Mouse (Mus musculus) embryo, embryonic 10.5 days (tissue): Measurements from ENCODE around the gene Phb2.

Experiments used
- DNase-seq: peaks from one replicate; pipeline ENCODE4 v3.0.0-alpha.2; 2015; ENCODE audit warnings: low spot score

Phb2 gene

DNA sequence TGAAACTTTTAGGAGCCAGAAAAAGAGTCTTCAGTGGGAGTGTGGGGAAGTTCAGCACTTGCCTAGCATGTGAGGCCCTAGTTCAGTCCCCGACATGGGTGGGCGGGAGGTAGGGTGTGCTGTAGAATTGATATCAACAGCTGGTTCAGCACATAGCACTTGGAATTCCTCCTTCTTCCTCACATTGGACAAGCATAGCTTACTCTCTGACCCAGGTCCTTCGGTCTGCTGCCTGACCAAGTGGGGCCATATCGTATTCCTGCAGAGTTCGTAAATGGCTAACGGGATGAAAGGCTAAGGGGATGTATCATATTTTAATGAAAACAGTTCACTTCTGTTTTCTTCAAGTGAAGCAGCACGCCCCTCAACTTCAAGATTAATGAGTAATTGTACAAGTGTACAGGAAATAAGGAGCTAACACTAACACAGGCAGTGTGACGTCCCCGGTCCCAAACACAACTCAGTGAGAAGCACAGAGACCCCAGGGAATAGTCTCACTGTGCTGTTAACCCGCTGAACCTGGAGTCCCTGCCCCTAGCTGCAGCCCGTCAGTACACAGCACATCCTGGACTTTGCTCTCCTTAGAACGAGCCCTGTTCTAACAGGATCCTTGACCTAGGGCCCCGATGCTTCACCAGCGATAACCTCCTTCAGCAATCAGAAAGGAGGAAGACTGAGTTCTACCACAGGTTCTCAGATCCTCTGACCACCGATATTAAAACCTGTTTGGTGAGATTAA, 18.7 kb upstream of the Phb2 start:
- peak; percentile 22 for DNase-seq

DNA sequence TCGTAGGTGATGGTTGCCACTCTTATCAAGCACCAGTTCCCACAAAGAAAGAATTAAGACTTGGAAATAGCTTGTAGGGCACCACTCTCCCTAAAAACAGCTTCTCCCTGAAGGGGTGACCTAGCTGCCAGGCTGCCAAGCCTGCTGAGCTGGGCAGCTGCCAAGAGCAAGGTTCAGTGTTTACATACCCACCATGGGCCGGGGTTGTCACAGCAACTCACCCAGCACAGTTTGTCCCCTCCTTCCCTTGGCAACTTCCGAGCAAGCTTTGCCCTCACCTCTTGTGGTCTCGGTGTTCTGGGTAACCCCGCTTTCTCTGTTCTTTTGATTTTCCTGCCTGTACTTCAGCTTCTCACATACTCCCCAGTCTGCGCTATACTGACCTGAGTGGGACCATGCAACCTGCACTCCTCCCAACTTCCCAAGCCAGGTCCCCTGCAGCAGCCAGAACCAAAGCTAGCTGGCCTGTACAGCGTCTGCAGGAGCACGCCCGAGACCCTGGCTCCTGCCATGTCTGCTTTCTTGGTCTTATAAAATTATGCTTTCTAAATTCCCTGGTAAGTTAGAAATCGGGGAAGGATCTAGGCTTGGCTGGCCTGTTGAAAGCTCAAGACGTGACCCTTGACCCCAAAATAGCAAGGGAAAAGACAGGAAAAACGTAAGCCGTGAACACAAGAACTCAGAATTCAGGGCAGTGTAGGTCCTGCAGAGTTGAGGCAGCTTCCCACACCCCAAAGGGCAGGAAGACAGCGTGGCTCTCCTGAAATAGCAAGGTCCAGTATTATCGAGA, 17.8 kb upstream of the Phb2 start:
- DNase-seq = no peak

DNA sequence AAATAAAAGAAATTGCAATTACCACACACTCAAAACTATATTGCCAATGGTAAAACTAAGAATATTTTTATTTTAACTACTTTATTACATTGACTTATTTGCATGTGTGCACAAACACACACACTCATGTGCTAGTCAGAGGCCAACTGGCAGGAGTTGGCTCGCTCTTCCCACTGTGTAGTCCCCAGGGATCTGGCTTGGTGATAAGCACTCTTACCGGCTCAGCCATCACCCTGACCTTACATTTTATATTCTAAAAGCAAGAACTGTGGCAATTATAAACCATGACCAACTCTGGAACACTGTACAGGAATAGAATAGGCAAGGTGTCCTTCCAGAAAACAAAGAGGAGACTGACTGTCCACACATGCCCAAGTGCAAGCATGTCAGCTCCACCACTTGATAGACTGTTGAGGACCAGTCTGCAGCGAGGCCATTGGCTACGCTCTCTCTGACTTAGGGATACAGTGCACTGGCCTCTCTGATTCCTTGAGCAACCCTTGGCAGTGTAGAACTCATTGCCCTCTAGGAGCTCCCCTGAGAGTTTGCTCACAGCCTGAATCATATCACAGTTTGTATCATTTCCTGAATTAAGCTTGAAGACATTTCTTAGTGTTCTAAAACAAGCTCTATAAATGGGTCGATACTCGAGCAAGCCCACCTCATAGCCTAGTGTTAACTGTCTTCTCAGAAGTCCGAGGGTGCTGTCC, 15.5 kb upstream of the Phb2 start:
- no peak for DNase-seq

DNA sequence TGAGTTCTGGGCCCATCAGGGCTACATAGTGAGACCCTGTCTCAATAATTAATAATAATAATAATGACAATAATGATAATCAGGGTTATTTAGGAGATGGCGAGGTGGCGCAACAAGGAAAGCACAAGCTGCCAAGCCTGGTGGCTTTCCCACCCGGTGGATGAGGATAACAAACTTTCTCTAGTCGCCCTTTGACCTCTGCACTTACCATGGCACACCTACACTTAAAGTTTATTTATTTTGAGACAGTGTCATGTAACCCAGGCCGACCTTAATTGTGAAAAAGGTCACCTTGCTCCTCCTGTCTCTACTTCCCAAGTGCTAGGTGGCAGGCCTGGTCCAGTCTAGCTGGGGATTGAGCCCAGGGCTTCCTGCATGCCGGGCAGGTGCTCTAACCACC, 13.4 kb upstream of the Phb2 start:
- DNase-seq = no peak

DNA sequence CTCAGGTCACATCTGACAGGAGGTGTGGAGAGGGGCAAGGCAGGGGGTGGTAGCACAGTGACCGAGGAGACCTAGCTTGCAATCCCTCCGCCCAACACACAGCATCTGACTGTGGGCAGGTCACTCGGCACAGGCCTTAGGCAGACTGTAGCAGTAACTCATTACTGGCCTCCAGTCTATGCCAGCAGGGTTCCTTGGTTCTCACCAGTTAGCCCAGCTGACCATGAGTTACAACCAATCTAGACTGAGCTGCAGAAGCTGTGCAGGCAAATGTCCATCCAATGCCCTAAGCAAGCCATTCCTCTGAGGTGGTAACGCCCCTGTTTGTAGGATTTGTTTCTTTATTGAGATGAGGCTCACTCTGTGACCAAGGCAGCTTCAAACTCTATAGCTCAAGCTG, 12.8 kb upstream of the Phb2 start:
- DNase-seq = no peak

DNA sequence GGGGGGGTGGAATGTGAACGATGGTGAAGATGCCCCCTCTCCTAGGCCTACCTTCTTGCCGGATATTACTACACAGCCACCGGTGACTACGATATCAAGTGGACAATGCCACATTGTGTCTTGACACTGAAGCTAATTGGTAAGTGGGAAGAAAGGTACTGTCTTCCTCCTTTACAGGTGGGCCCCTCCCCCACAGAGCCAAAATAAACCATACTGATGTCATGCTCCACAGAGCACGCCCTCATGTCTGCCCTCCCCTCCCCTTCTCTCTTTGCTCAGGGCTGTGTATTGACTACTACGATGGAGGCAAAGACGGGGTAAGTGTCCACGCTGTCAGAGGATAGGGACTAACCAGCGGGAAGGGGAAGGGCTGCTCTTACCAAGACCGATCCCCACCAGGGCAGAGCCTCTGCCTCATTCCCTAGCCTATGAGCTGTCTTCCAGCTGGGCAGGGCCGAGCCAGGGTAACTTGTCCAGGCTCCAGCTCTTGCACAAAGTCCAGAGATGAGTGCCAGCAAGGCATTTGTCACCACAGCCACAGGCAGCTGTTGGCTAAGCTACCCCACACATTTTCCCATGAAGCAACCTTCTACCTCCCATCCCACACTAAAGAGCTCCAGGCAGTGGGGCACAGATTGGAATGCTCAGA, 12.1 kb upstream of the Phb2 start:
- no peak for DNase-seq

DNA sequence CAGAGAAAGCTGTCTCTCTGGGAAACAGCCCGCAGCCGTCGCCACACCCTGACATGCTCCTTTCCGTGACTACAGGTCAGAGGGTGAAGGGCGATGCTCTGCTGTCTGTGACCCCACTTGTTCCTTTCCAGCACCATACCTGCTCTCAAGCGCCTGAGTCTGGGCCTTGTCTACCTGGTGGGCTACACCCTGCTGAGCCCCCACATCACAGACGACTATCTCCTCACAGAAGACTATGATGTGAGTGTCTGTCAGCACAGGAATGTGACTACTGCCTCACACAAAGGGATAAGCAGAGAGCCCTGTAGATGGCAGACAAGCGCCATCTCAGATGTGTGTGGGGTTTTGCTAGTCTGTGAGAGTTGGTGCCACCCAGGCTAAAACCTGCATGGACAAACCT, 10.8 kb upstream of the Phb2 start:
- no peak for DNase-seq

DNA sequence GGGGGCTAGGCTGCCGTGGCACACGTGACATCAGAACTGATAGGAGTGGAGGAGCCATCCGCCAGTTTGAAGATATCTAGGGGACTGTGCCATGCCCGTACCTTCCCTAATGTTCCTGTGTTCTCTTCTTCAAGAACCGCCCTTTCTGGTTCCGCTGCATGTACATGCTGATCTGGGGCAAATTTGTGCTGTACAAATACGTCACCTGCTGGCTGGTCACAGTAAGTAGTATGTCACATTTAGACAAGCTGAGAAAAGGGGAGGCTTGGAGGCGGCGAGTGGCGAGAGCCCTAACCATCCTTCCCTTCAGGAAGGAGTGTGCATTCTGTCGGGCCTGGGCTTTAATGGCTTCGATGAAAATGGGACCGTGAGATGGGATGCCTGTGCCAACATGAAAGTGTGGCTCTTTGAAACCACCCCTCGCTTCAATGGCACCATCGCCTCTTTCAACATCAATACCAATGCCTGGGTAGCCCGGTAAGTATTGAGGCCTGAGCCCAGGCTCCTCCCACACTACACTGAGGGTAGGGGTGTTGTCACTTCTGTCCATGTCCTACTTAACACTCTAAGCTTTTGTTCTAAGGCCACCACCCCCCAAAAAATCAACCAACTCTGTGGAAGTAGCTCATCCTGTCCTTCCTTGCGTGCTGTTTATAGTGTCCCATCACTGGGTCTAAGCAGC, 9.9 kb upstream of the Phb2 start:
- DNase-seq = no peak

DNA sequence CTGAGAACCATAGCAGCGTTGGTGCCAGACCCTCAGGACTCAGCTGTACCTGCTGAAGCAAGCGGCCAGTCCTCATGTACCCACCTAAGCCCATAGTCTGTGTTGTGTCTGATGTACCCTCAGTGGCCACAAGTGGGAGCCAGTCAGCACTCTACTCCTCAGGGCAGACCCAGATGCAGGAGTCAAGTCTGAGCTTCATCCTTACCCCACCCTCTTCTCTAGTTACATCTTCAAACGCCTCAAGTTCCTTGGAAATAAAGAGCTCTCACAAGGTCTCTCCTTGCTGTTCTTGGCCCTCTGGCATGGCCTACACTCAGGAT, 9.4 kb upstream of the Phb2 start:
- DNase-seq = peak; percentile 78

DNA sequence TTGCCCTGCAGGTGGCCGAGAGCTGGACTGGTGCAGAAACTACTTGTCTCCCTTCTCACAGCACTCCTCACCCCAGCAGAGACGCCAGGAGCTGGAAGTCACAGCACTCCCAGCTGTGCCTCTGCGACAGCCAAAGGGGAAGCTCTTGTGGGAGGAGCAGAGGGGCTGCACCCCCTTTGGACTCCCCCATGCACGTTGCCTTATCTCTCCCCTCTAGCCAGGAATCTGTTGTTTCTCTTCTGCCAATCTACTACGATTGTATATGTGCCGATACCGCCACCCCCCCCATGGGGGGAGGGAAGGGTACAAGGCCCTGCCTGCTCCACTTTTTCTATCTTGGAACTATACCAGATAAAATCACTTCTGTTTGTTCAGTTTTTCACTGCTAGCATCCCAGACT, 8.3 kb upstream of the Phb2 start:
- DNase-seq = no peak

DNA sequence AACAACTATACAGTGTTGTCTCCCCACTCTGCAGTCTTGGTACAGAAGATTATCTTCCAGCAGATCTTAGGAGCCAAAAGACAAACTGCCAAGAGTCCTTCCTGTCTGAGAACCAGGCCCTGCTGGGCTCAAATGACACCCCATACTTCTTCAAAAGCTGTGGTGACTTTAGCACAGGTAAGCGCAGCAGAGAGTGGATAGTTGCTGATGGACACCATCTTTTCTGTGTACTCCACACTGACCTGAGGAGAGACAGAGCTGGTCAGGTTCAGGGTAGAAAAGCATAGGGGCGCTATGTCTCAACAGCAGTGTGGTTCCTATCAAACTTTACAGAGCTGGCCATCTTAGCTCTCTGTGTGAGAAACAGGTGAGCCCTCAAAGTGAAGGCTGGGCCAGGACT, 7.7 kb upstream of the Phb2 start:
- no peak for DNase-seq

DNA sequence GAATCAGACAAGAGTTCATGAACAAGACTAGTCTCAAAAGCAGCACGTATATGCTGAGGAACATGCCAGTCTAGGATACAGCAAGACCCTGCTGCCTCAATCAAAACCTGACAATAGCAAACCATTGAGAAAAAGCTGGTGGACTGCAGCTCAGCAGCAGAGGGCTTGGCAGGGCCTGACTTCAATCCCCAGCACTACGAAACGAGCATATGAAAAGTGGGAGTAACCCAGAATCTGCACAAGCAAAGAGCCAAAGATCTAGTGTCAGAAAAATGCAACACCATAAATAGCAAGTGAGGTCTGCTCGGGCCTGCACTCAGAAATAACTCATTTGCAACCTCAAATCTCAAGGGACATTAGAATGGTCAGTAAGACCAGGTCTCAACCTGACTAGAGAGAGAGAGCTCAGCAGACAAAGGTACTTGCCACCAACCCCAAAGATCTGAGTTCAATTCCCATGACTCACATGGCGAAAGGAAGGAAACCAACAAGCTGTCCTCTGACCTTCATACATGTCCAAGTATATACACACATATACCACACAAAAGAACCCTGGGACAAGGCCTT, 6.0 kb upstream of the Phb2 start:
- no peak for DNase-seq

DNA sequence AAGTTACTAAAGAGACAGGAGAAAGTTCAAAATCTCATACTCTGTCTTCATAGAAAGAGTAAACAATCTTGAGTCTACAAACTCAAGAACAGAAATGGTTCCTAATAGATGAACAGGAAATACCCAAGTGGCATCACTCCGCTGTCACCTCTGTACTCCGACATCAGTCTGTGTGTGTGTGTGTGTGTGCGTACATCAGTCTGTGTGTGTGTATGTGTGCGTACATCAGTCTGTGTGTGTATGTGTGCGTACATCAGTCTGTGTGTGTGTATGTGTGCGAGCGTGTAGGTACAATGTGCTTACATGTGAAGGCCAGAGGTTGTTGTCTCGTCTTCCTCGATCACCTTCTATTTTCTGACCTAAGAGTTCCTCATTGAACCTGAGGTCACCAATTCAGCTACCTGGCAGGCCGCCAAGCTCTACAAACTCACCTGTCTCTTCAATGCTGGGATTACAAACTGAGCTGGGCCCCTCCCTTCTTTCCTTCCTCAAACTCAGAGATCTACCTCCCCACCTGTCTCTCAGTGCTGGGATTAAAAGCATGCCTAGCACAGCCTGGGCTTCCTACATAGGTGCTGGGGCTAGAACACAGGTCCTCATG, 3.7 kb upstream of the Phb2 start:
- DNase-seq = no peak

DNA sequence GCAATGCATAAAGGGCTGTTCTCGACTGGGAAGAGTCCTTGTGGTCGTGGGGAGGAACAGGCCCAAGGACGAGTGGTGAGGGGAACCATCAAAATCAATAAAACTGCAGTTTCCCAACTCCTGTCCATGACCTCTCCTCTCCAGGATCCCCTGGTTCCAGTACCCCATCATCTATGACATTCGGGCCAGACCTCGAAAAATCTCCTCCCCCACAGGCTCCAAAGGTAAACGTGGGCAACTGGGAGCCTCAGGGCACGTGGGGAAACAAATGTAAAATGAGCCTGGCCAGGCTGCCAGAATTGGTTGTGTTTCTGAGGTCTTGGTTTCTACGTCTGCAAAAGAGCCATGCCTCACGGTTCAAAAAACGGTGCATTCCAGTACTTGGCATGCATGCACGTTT, 782 bp downstream of the Phb2 start:
- no peak for DNase-seq

DNA sequence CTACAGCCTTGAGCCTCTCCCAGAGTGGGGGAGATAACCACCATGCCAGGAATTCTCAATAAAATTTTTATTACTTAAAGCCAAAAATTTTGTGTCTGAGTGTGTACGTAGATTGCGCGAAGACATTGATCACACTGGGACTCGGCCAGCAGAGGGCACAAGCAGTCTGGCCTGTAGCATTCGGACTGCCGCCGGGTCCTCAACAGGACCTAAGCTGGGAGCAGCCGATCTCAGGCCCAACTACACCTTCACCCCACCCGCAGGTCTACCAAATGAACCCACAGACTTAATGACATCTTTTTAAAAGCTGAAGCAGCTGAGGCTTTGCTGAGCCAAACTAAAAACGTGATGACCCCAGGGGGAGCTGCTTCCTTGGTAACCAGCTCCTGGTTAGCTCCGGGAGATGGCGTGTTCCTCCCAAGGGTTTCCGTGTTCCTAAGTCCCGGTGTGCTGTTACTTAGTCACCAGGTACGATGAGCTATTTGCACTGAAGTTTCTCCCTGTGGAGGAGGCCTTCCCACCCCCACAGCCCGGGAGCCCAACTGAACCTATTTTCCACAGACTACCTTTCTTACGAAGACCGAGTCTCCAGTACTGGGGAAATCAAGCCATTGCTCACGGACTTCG, 4.8 kb downstream of the Phb2 start:
- DNase-seq = peak; percentile 75

DNA sequence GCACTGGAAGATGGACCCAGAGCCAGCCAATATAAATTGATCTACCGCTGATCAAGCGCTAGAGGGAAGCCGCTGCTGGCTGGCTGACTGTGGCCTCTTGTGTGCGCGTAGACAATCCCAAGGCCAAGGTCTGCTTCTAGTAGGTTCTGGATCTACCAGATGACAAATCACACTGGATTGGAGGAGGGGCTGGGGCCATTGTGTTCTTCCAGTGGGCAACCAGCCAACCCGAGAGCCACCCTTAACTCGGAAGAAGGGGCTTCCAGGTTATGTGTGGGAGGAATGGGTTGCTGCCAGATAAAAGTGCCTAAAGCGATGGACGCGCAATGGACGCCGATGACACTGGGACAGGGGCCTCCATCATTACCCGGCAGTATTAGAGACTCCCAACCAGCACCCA, 5.8 kb downstream of the Phb2 start:
- DNase-seq = no peak

DNA sequence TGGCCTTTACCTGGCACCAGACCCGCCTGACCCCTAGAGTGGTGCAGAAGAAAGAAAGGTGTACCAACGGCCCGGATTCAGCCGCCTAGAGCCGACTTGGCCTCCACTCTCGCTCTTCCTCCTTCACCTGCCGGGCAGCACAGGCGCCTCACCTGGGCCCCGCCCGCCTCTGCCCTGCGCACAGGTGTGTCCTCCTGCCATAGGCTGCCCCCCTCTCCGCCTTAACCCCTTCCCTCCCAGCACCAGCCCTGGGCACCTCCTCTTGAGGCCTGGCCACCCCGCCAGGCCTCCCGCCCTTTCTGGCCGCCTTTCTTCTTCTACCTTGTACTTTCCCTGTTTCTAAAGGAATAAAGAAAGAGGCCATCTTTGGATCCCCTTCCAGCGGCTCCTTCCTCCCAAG, 6.6 kb downstream of the Phb2 start:
- DNase-seq = no peak

DNA sequence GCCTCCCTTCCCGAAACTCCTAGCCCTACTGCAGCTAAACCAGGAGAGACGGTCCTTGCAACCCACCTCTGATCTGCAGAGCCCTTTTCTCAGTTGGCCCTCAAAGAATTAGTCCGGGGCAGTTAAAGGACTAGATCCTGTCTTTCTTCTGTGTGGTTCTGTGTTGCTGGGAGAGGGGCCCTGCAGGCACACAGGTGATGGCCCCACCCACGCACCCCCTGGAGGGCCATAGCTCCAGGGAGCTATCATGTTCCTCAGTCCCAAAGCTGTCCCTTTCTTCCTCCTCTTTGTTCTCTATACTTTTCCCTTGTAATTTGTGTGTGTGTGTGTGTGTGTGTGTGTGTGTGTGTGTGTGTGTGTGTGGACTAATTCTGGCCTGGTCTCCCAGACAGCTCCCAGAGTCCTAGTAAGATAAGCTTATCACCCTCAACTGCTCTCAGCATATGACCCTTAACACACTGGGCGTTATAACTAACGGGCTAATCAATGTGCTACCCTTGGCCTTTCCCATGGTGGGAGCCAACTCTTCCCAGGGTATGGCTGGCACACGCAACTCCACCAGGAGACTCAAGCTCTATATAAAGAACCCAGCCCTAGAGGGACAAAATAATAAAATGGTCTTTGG, 7.3 kb downstream of the Phb2 start:
- DNase-seq = no peak

DNA sequence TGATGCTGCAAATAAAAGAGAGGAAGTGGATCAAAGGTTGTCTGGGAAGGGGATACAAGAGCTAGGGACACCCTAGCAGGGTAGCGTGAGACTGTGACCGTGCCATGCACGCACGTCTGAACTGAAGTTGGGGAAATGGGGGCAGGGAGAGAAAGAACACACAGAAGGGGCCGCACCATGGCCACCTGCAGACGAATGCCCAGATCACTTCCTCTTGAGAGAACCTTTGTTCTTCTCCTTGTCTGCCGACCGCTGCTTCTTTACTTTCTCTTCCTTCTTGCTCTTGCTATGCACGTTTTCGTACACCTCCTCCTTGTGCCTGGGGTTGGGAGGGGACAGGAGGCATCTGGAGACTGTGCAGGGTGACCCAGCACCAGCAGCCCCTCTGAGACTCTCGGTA, 8.8 kb downstream of the Phb2 start:
- no peak for DNase-seq

DNA sequence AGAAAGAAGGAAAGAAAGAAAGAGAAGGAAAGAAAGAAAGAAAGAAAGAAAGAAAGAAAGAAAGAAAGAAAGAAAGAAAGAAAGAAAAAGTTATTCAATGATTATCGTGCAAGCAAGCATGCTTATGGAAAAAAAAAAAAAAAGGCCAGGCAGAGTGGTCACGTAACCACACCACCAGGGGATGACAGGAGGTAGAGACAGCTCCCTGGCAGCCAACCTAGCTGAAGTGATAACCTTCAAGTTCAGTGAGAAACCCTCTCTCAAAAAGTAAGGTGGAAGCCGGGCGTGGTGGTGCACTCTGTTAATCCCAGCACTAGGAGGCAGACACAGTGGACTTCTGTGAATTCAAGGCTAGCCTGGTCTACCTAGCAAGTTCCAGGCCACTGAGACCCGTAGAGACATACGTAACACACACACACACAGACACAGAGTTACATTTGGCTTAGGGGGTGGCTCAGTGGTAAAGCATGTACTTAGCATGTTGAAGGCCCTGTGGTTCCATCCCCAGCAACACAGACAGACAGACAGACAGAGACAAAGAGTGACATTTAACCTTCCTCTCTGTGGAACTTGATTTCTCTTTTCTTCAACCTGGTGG, 10.8 kb downstream of the Phb2 start:
- no peak for DNase-seq
